Mouse (Mus musculus) monocyte, adult 5-6 weeks (primary cell): Measurements from ENCODE around the gene Ms4a7. TPM values are rescaled to one million over a fixed set of nuclear protein-coding genes. Genes with fewer than 3 reads are reported as not detected.

Source experiments
- ATAC-seq: fragments of 153-309, 156-312 bp; replicated peaks from 2 replicates; pipeline ENCODE4 v1.8.0; 2017; ENCODE audit warnings: mild to moderate bottlenecking; ENCODE audit not compliant: low TSS enrichment, insufficient number of reproducible peaks, severe bottlenecking, poor library complexity, low FRiP score
- total RNA-seq: library from RNA; stranded (forward); fragments of 200-1000, 200-491, 200-594 nt; gene quantifications from 3 replicates; pipeline ENCODE4 v1.2.3, GENCODE M21; 2017

Ms4a7 gene
- total RNA-seq, 1 experiment from 2014 or later = 2.4 TPM

DNA sequence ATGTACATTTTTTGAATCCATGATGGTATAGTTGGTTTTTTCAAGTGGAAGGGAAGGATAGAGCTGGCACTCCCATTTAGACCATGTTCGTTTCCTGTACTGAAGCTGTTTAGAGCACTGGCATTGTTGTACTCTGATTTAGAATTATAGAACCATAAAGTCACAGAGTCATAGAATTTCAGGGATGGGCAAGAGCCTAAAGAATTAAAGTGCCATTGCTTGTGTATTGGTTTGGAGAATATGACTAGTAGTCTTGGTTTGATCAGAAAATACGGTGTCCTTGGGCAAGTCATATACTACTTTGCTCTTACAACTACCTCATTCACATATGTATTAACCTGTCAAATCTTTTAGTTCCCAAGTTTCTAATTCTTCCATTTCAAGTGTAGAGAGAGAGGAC lies 52.2 kb downstream of the Ms4a7 start, which contains the start of gene Ms4a5:
TSS of gene Ms4a5 (minus strand) at position 101 of the 400 bp plus-strand sequence.
- ATAC-seq = no peak

DNA sequence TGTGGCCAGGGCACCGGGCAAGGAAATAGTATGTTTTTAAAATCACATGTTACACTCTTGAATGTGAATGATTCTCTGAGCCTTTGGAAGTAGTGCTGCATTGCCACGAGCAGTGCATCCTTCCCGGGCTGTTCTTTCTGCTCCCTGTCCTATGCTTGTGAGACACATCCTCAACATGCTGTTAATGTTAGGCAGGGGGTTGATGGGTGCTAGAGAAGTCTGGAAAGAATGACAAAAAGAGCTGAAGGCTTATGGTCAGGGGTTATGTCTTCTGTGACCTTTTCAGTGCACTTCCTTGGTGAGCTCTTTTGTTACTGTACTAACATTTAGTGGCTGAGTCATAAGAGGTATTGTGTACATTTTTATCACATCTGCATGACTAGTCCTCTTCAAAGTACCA lies 55.7 kb downstream of the Ms4a7 start:
- ATAC-seq = no peak

GRCm38 (mm10) chr19:11276431-11276830 lies 59.5 kb downstream of the Ms4a7 start:
- no peak for ATAC-seq

Other genes with a start within 250 kb of the Ms4a7 start
- gene 1700017D01Rik, start 205.3 kb downstream of the Ms4a7 start, total RNA-seq = 3.3 TPM in 1 of 3 replicates, not detected in the others
- not detected in 3 replicates for gene 1700025F22Rik, start 170.8 kb downstream of the Ms4a7 start, total RNA-seq
- gene Ms4a13, start 139.4 kb downstream of the Ms4a7 start, total RNA-seq = not detected in 3 replicates
- gene Ms4a12, start 103.7 kb downstream of the Ms4a7 start, total RNA-seq = not detected in 3 replicates
- gene Ms4a1, start 69.9 kb downstream of the Ms4a7 start, total RNA-seq = 74.5 to 134 TPM (median 101 TPM) in 3 replicates
- not detected in 3 replicates for gene Ms4a5, start 52.3 kb downstream of the Ms4a7 start, total RNA-seq
- gene Ms4a14, start 21.7 kb downstream of the Ms4a7 start, total RNA-seq = 0.29 to 0.64 TPM in 2 of 3 replicates, not detected in the other
- 8.1 to 35.7 TPM (median 9.7 TPM) in 3 replicates for gene Ms4a4a, start 39.4 kb upstream of the Ms4a7 start, total RNA-seq
- gene Ms4a4c, start 68.6 kb upstream of the Ms4a7 start, total RNA-seq = 52.0 to 109 TPM (median 89.6 TPM) in 3 replicates
- gene Ms4a4b, start 107.4 kb upstream of the Ms4a7 start, total RNA-seq = 78.1 to 289 TPM (median 80.3 TPM) in 3 replicates
- 292 to 487 TPM (median 394 TPM) in 3 replicates for gene Ms4a6c, start 133.2 kb upstream of the Ms4a7 start, total RNA-seq
- gene Gm8369, start 149.8 kb upstream of the Ms4a7 start, total RNA-seq = 50.1 to 131 TPM (median 127 TPM) in 3 replicates
- gene Ms4a6b, start 180.4 kb upstream of the Ms4a7 start, total RNA-seq = 127 to 138 TPM (median 132 TPM) in 3 replicates
- gene Ms4a4d, start 200.7 kb upstream of the Ms4a7 start, total RNA-seq = not detected in 3 replicates